Mouse (Mus musculus) liver, embryonic 14.5 days (tissue): ENCODE measurements at regions not wholly inside any gene's neighbourhood (a gene's known extent, or its start where the extent isn't known, plus 50 kb on each side); places are given as distances from the start of the nearest gene placed in this dataset.

Source experiments
- CTCF ChIP-seq: IDR thresholded peaks from 2 replicates; pipeline ENCODE4 v1.5.1; 2016; ENCODE audit warnings: antibody characterized with exemption, low read depth, control low read depth
- EP300 ChIP-seq: IDR thresholded peaks from 2 replicates; pipeline ENCODE4 v1.6.1; 2016; ENCODE audit warnings: antibody characterized with exemption, low read depth

GRCm38 (mm10) chr3:149496829-149497471 lies 506.6 kb upstream of the Adgrl2 start:
- TF ChIP-seq CTCF (no peak), EP300 (no peak)
